Mouse (Mus musculus) small intestine, adult 2 months (tissue): ENCODE data around the gene Tyw3. TPM values are rescaled to one million over a fixed set of nuclear protein-coding genes. Genes with fewer than 3 reads are reported as not detected.

Source experiments
- H3K27ac ChIP-seq: fragments of 200-500 bp; 2 replicates; pipeline ENCODE4 v1.5.1; 2012; ENCODE audit warnings: low read depth, low read length, control low read depth, inconsistent platforms; ENCODE audit not compliant: insufficient read depth
- H3K27me3 ChIP-seq: fragments of 200-500 bp; 2 replicates; pipeline ENCODE4 v1.6.1; 2012; ENCODE audit warnings: mild to moderate bottlenecking, moderate library complexity, low read length, inconsistent platforms; ENCODE audit not compliant: control insufficient read depth, insufficient read depth
- H3K36me3 ChIP-seq: fragments of 200-500 bp; 2 replicates; pipeline ENCODE4 v1.6.1; 2012; ENCODE audit warnings: mild to moderate bottlenecking, low read length, control low read depth, inconsistent platforms; ENCODE audit not compliant: control insufficient read depth, insufficient read depth
- H3K4me1 ChIP-seq: fragments of 200-500 bp; 2 replicates; pipeline ENCODE4 v1.6.1; 2012; ENCODE audit warnings: low read length, inconsistent platforms, mixed read lengths; ENCODE audit not compliant: control insufficient read depth, insufficient read depth, insufficient read length
- H3K4me3 ChIP-seq: fragments of 200-500 bp; 2 replicates; pipeline ENCODE4 v1.5.1; 2012; ENCODE audit warnings: low read depth, mild to moderate bottlenecking, control low read depth, inconsistent platforms, low read length, moderate library complexity
- CTCF ChIP-seq: fragments of 200-500 bp; IDR thresholded peaks from 2 replicates; pipeline ENCODE4 v1.5.1; 2012; ENCODE audit warnings: low read depth, mild to moderate bottlenecking, control low read depth, inconsistent platforms, low read length, moderate library complexity, mixed read lengths; ENCODE audit not compliant: insufficient replicate concordance, insufficient read length; ENCODE audit errors: extremely low read depth
- POLR2A ChIP-seq: fragments of 200-500 bp; IDR thresholded peaks from 2 replicates; pipeline ENCODE4 v1.6.1; 2012; ENCODE audit warnings: low read depth, mild to moderate bottlenecking, control low read depth, inconsistent platforms, low read length, moderate library complexity
- WGBS: fragments of 180-500 bp; shearing (Covaris S2); methylation state at CpG from one replicate; pipeline ENCODE4 v1.1.7; 2018; 5-methylcytosine and 5-hydroxymethylcytosine counted together
- polyA plus RNA-seq: library from polyadenylated mRNA; depleted of rRNA; stranded (reverse); fragments of >200 nt; gene quantifications from 2 replicates; pipeline ENCODE4 v1.2.3, GENCODE M21; 2012; rRNA removed

Gene Tyw3
- polyA plus RNA-seq, 1 experiment: 0.96 TPM

DNA sequence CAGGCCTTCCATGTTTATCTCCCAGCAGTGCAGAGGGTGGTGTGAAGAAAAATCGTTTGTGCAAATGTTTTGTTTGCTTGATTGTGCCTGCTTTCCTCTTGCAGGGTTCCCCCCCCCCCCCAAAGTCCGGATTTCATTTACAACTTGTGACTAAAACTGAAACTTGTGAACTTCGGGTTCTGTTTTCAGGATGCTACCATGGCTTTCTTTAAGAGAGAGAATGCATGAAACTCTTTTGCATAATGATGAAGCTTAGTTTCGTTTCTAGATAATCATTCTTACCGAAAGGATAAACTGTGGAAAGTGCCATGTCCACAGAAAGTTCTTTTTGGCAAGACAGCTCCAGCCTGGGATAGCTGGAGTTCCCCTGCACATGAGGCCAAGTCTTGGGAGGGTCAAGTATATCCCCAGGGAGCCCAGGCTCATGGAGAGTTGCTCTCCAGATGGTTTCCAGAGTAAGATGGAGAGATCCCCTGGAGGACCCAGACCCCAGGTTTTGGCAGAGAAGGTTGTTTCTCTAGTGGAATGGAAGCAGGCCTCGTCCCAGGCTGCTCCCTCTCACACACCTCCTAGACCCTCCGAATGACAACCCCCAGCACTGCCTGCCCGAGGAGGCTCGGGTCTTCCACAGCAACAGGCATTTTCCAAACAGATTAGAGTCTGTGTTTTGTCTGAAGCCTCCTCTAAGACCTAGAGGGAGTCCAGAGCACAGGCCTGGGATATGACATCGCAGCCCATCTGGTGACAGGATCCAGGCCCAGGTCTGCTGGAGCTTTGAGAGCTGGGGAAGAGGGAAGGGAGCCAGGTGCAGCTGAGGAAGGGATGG is 56.6 kb downstream of the Tyw3 start:
- Histone ChIP-seq H3K4me3 (no peak overlapping the region), H3K27me3 (no peaks in the 10 kb centered on the region), H3K27ac (no peak overlapping the region), H3K4me1 (0 out of 2 replicates have a peak, but pooled peaks cover 2% of the 10 kb centered on the region), H3K36me3 (no peaks in the 10 kb centered on the region)
- 54% methylated on average over 10 of the region's 10 CpGs for WGBS
- TF ChIP-seq POLR2A (no peak), CTCF (no peak)

DNA sequence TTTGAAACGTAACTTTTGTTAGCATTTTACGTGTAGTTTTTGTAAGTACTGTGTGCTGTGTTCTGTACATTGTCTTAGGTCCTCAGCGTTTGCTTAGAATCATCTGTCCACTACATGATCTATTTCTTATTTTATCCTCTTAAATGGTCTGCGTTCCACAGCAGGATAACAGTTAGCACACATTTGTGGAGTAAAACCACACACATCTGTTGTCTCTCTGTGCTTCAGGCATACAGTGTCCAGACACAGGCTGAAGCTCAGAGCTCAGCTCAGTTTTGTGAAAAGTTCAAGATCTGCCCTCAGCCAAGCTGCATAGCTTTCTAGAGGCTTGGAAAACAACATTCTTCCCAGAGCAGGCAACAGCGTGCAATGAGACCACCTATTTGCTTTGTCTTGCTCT is 60.8 kb downstream of the Tyw3 start:
- Histone ChIP-seq H3K36me3 (no peaks in the 10 kb centered on the region), H3K4me1 (0 out of 2 replicates have a peak, but pooled peaks cover 2% of the 10 kb centered on the region), H3K27ac (no peak overlapping the region), H3K4me3 (no peak overlapping the region), H3K27me3 (no peaks in the 10 kb centered on the region)
- 73% methylated on average over 5 of the region's 5 CpGs for WGBS
- TF ChIP-seq CTCF (no peak), POLR2A (no peak)

DNA sequence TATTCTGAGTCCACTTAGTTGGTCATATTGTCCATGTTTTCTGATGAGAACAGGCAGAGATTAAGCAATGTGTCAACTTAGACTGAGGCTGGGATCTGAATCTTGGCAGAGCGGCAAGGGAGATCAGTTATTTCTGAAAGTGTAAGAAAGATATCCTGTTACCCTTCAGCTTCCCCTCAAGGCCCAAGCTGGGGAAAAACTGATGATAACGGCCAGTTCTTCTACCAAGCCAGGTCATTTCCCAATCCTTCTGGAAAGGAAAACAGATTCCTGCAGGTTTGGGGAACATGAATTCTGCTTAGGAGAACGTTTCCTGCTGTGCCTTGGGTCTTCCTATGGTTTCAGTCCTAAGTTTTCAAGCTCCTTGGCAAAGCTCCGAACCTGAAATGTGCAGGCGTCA is 63.7 kb downstream of the Tyw3 start:
- TF ChIP-seq POLR2A (no peak), CTCF (no peak)
- no peaks in the 10 kb centered on the region for H3K27me3 ChIP-seq
- WGBS: 69% methylated on average over 5 of the region's 5 CpGs

DNA sequence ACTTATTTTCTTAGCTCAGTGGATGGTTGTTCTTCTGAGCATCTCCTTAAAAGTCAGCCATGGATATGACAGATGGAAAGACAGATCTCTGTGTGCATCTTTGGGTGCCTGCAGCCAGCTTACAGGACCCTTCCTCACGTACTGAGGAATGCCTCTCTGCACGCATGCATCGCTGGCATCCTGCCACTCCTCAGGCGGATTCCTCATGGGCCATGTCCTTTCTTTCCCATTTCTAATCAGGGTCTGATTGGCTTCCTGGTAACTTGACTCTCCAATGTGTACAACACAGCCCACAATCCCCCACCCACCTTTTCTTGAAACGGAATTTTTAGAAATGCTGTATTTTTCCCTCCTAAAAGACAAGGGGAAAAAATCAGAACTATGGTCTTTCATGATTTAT is 67.9 kb downstream of the Tyw3 start:
- 60% methylated on average over 5 of the region's 5 CpGs for WGBS
- H3K36me3 ChIP-seq: no peaks in the 10 kb centered on the region
- H3K27ac ChIP-seq: no peak overlapping the region
- H3K4me3 ChIP-seq: no peak overlapping the region
- no peaks in the 10 kb centered on the region for H3K27me3 ChIP-seq
- no peaks in the 10 kb centered on the region for H3K4me1 ChIP-seq
- no peak for TF ChIP-seq CTCF

More for the DNA sequence above, 63.7 kb downstream of the Tyw3 start:
- Histone ChIP-seq H3K4me1 (no peaks in the 10 kb centered on the region), H3K27ac (no peak overlapping the region), H3K36me3 (no peaks in the 10 kb centered on the region), H3K4me3 (no peak overlapping the region)

DNA sequence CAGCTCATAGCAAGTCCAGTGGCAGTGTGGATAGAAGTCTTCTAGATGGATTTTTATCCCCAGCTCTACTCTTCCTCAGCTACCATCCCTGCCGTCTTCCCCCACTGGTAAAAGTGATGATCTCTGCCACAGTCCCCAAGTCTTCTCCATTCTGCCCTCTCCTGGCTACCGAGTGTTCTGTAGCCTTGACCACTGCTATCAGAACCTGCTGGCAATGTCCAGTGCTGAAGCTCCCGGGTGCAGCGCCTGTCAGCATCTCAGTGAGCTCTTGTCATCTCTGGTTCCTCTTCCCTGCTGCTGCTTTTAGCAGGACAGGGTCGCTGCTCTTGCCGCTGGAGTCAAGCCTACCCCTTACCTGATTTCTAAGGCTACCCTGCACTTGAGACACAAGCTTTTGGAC is 70.3 kb downstream of the Tyw3 start:
- no peaks in the 10 kb centered on the region for H3K4me1 ChIP-seq
- no peaks in the 10 kb centered on the region for H3K36me3 ChIP-seq
- WGBS: 35% methylated on average over 6 of the region's 6 CpGs
- H3K4me3 ChIP-seq: no peak overlapping the region
- TF ChIP-seq CTCF (no peak), POLR2A (no peak)
- no peak overlapping the region for H3K27ac ChIP-seq
- H3K27me3 ChIP-seq: no peaks in the 10 kb centered on the region

Other genes starting within 250 kb of the Tyw3 start
- 0.47 and 0.53 TPM in 2 replicates for gene Cryz, start 393 bp downstream of the Tyw3 start, polyA plus RNA-seq
- 0.03 TPM in 1 of 2 replicates, not detected in the other for gene Erich3, start 66.8 kb upstream of the Tyw3 start, polyA plus RNA-seq